Mouse (Mus musculus) midbrain, embryonic 14.5 days (tissue): ENCODE results near the gene Clstn2. TPM values are rescaled to one million over a fixed set of nuclear protein-coding genes. Genes with fewer than 3 reads are reported as not detected.
A peak's percentile ranks its signal among the peaks of the same experiment; 100 is the strongest.

Experiments
- ATAC-seq: fragments of 200-750 bp; cut with Nextera tagmentation; 2 replicates; pipeline ENCODE4 v1.8.0; 2017; ENCODE audit warnings: moderate number of reproducible peaks, moderate library complexity; ENCODE audit not compliant: low FRiP score, low TSS enrichment
- DNase-seq: peaks from one replicate; pipeline ENCODE4 v3.0.0-alpha.2; 2015
- H3K27ac ChIP-seq: fragments of 300-500 bp; sonication (generic); replicated peaks from 2 replicates; pipeline ENCODE4 v1.5.1; 2014; ENCODE audit warnings: mild to moderate bottlenecking, low read depth, low read length, moderate library complexity
- H3K27me3 ChIP-seq: fragments of 300-500 bp; sonication (generic); 2 replicates; pipeline ENCODE4 v1.6.1; 2014; ENCODE audit warnings: low read length, control low read depth, mixed read lengths; ENCODE audit not compliant: control insufficient read depth, insufficient read depth
- H3K36me3 ChIP-seq: fragments of 300-500 bp; sonication (generic); 2 replicates; pipeline ENCODE4 v1.6.1; 2014; ENCODE audit warnings: low read length, control low read depth; ENCODE audit not compliant: control insufficient read depth, insufficient read depth
- H3K4me1 ChIP-seq: fragments of 300-500 bp; sonication (generic); 2 replicates; pipeline ENCODE4 v1.6.1; 2014; ENCODE audit warnings: mild to moderate bottlenecking, antibody characterized with exemption, low read length, control low read depth; ENCODE audit not compliant: control insufficient read depth, insufficient read depth
- H3K4me2 ChIP-seq: fragments of 300-500 bp; sonication (generic); 2 replicates; pipeline ENCODE4 v1.6.1; 2014; ENCODE audit warnings: mild to moderate bottlenecking, low read length, moderate library complexity
- H3K4me3 ChIP-seq: fragments of 300-500 bp; sonication (generic); replicated peaks from 2 replicates; pipeline ENCODE4 v1.5.1; 2014; ENCODE audit warnings: low read depth, low read length
- H3K9ac ChIP-seq: fragments of 300-500 bp; sonication (generic); replicated peaks from 2 replicates; pipeline ENCODE4 v1.6.1; 2014; ENCODE audit warnings: mild to moderate bottlenecking, low read length, moderate library complexity
- H3K9me3 ChIP-seq: fragments of 300-500 bp; sonication (generic); 2 replicates; pipeline ENCODE4 v1.6.1; 2016; ENCODE audit warnings: low read length, control low read depth, mixed read lengths; ENCODE audit not compliant: control insufficient read depth
- WGBS: fragments of 180-500 bp; shearing (Covaris S2); extraction: QIAGEN DNeasy Blood & Tissue Kit; methylation state at CpG from one replicate; pipeline ENCODE4 v1.1.7; 2014; 5-methylcytosine and 5-hydroxymethylcytosine counted together
- polyA plus RNA-seq: library from polyadenylated mRNA; unstranded; fragments of >200 nt; fragmentation: Nextera tagmentation; extraction: Ambion mirVana; gene quantifications from 2 replicates; pipeline ENCODE4 v1.2.1, GENCODE M21; 2014

The Clstn2 gene
- polyA plus RNA-seq, 1 experiment from 2014 or later: 8.3 TPM

DNA sequence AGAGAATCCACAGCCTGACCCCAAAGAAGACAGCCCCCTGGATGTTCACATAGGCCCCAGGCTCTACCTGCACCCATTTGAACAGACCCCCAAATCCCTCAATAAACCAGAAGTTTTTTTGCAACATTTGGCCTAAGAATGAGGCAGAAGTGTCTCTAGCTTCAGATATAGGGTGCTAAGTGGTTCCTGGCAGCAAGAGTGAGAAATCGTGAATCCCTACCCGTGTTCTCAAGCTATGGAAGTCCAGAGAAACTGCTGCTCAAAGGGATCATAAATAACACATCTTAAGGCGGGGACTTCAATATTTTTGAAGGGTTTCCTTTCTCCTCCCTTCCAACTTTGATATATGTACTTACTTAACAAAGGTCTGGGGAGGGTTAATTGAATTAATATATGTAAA is 7.4 kb downstream of the Clstn2 start:
- Histone ChIP-seq H3K4me3 (no peak overlapping the region), H3K9me3 (no peaks in the 10 kb centered on the region), H3K4me1 (no peaks in the 10 kb centered on the region), H3K4me2 (no peak overlapping the region), H3K9ac (no peak overlapping the region), H3K27me3 (no peaks in the 10 kb centered on the region), H3K27ac (no peak overlapping the region), H3K36me3 (no peaks in the 10 kb centered on the region)
- DNase-seq (no peak), ATAC-seq (no peak)
- 87% methylated on average over 3 of the region's 3 CpGs for WGBS

DNA sequence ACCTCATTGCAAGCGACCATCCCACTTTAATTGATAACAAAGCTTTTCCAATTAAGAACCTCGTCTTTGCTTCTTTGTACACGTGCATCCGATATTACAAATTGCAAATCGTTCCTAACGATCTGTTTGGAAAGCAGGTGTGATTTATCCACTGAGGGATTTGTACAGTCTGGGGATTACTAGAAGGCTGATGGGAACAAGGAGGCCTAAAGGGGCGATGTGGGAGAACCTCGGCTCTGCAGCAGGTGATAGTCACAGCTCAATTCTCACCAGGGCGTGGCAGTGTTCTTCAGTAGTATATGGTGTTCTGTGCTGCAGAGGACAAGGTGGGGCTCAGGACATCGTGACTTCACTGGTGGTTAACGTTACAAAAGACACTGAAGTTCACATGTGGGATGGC is 9.9 kb downstream of the Clstn2 start:
- DNase-seq (no peak), ATAC-seq (no peak)
- Histone ChIP-seq H3K9ac (no peak overlapping the region), H3K4me3 (no peak overlapping the region), H3K4me1 (no peaks in the 10 kb centered on the region), H3K36me3 (no peaks in the 10 kb centered on the region), H3K9me3 (no peaks in the 10 kb centered on the region), H3K27me3 (no peaks in the 10 kb centered on the region), H3K27ac (no peak overlapping the region), H3K4me2 (no peak overlapping the region)
- WGBS: 85% methylated on average over 11 of the region's 11 CpGs

DNA sequence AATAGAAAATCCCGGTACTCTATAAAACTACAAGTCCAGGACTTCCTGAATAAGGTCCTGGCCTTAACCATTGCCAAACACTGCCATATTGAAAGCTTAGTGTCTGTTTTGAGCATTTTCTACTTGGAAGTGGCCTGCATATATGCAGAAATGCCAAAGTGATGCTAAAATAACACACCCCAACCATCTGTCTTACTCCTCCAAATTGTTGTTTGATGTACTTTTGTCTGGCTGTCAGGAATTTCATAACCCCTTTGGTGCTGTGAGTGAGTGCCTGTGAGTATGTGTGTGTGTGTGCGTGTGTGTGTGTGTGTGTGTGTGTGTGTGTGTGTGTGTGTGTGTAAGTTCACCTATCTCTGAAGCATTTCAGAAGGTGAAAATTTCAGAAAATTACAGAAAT is 13.1 kb downstream of the Clstn2 start:
- 87% methylated on average over 2 of the region's 2 CpGs for WGBS
- Histone ChIP-seq H3K9me3 (no peaks in the 10 kb centered on the region), H3K27me3 (no peaks in the 10 kb centered on the region)

DNA sequence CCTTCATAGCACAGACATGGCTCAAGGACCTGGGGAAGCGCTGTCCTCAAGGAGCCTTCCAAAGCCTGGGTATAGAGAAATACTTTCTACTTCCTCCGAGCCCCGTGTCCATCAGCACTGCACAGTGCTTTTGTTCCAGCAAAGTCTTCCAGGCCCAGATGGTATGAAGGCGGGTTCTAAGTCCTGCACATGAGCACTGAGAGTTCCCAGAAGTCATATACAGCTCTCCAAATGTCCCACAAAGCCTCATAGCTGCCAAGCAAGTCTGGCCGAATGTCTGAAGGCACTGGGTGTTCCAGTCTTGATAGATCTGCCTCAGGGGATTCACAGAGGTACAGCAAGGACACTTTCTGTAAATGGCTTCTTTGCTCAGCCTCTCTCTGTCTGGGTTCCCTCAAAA is 14.3 kb downstream of the Clstn2 start:
- Histone ChIP-seq H3K27me3 (no peaks in the 10 kb centered on the region), H3K9ac (no peak overlapping the region)

More for the DNA sequence above, 13.1 kb downstream of the Clstn2 start:
- Histone ChIP-seq H3K27ac (no peak overlapping the region), H3K4me3 (no peak overlapping the region), H3K4me1 (no peaks in the 10 kb centered on the region), H3K36me3 (no peaks in the 10 kb centered on the region), H3K4me2 (no peak overlapping the region), H3K9ac (no peak overlapping the region)
- ATAC-seq (no peak), DNase-seq (no peak)

DNA sequence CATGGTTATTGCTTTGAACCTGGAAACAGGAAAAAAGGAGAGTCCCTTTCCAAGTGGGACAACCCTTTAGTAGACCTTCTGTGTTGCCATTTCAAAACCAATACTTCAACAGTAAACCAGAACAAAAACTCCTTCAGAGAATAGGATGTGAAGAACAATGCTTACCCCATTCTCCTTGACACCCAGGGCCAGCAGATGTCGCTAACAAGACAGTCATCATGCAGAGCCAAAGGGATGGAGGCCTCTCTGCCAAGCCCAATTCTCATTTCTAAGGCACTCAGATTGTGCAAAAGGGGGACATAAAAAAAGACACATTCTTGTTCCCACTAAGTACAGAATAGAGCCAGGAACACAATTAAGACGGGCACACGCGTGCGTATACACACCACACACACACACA is 16.4 kb downstream of the Clstn2 start:
- Histone ChIP-seq H3K27ac (no peak overlapping the region), H3K9me3 (peaks cover 4% of the 10 kb centered on the region; the same call in 1 of the 2 replicates), H3K4me1 (no peaks in the 10 kb centered on the region), H3K4me3 (no peak overlapping the region), H3K27me3 (no peaks in the 10 kb centered on the region), H3K9ac (no peak overlapping the region), H3K4me2 (no peak overlapping the region), H3K36me3 (no peaks in the 10 kb centered on the region)
- ATAC-seq: no peak
- WGBS: 72% methylated on average over 5 of the region's 5 CpGs
- peak; percentile 51 for DNase-seq

More for the DNA sequence above, 14.3 kb downstream of the Clstn2 start:
- DNase-seq (no peak), ATAC-seq (no peak)
- H3K4me2 ChIP-seq: no peak overlapping the region
- WGBS: 86% methylated on average over 5 of the region's 5 CpGs
- no peaks in the 10 kb centered on the region for H3K36me3 ChIP-seq
- H3K4me1 ChIP-seq: no peaks in the 10 kb centered on the region
- no peak overlapping the region for H3K4me3 ChIP-seq
- H3K9me3 ChIP-seq: 0 out of 2 replicates have a peak, but pooled peaks cover under 1% of the 10 kb centered on the region
- no peak overlapping the region for H3K27ac ChIP-seq

DNA sequence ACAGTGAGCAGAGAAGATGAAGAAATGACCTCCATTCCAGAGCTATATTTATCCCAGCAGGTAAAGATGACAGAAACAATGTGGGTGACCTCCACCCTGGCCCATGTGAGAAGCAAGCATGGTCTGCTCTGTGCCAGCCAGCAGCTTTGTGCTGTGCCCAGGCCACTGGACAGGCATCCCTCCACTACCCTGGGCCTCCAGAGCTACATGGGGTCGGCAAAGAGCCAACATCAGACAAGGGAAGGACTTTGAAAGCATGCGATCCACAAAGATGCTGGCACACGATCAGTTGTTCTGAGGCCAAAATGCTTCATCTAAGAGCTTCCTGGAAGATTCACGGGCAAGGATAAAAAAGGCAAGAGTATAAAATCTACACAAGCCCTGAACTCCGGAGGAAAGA is 36.6 kb downstream of the Clstn2 start:
- no peak overlapping the region for H3K4me3 ChIP-seq
- H3K9me3 ChIP-seq: no peaks in the 10 kb centered on the region
- WGBS: 79% methylated on average over 5 of the region's 5 CpGs
- H3K4me2 ChIP-seq: no peak overlapping the region
- no peak overlapping the region for H3K27ac ChIP-seq
- DNase-seq: peak; percentile 48
- H3K36me3 ChIP-seq: no peaks in the 10 kb centered on the region
- no peak overlapping the region for H3K9ac ChIP-seq
- H3K4me1 ChIP-seq: no peaks in the 10 kb centered on the region
- no peaks in the 10 kb centered on the region for H3K27me3 ChIP-seq
- ATAC-seq: no peak

DNA sequence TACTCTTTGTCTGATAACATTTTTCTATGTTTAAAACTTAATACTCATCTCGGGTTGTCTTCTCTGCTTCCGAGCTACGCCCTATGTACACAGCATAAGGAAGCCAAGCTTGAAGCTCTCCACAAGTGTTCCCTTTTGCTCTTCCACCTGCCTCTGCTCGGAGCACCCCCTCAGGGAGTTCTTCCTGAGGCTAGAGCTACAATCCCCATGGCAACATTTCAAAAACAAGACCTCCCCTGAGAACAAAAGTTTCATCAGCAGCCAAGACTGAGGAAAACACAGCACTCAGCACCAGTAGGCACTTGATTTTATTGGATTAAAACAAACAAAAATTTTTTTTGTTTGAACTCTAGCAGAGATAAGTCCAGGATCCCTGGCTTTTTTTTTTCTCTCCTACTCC is 37.3 kb downstream of the Clstn2 start:
- ATAC-seq: no peak
- H3K36me3 ChIP-seq: no peaks in the 10 kb centered on the region
- no peak overlapping the region for H3K27ac ChIP-seq
- H3K27me3 ChIP-seq: no peaks in the 10 kb centered on the region
- H3K4me1 ChIP-seq: no peaks in the 10 kb centered on the region
- no peak overlapping the region for H3K4me2 ChIP-seq
- WGBS: 58% methylated on average over 4 of the region's 4 CpGs
- DNase-seq: peak; percentile 54
- no peak overlapping the region for H3K4me3 ChIP-seq
- H3K9me3 ChIP-seq: no peaks in the 10 kb centered on the region
- no peak overlapping the region for H3K9ac ChIP-seq

DNA sequence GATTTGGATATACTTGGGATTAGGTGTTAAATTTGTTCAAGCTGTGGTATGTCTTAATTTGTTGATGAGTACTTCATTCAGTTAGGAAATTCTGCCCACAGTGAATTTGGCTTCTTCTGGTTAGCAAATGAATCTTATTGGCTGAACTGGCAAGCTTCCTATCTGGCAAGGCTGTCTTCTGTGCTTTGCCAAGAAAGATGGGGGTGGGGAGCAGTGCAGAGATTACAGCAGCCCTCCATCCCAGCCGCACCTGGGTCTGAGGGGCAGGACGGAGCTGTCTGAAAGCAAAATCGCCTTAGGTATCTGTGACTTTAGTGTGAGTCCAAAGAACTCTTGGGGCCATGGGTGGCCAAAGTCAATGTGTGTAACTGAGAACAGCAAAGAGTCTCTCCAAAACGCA is 40.9 kb downstream of the Clstn2 start:
- peak; percentile 28 for DNase-seq
- H3K27ac ChIP-seq: no peak overlapping the region
- no peaks in the 10 kb centered on the region for H3K27me3 ChIP-seq
- no peak overlapping the region for H3K4me3 ChIP-seq
- no peak for ATAC-seq
- H3K4me2 ChIP-seq: no peak overlapping the region
- H3K36me3 ChIP-seq: no peaks in the 10 kb centered on the region
- 53% methylated on average over 4 of the region's 4 CpGs for WGBS
- H3K4me1 ChIP-seq: no peaks in the 10 kb centered on the region
- no peaks in the 10 kb centered on the region for H3K9me3 ChIP-seq
- no peak overlapping the region for H3K9ac ChIP-seq

DNA sequence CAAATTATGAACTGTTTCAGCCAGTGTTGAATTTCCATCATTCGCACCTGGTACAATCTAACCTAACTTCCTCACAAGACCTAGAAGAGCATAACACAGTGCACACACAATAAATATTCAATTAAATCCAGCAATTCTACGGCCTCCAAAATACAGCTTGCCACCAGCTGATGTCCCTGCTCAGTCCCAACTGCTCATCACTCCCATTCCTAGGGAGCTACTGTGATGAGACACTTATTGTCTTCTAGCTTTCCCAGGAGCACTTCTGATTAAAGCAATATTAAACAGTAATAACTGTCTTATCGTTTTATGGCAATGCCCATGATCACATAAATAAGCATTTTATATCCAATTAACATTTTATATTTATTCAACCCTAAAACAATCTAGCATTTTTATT is 55.6 kb downstream of the Clstn2 start:
- Histone ChIP-seq H3K27ac (no peak overlapping the region), H3K4me1 (no peaks in the 10 kb centered on the region), H3K36me3 (no peaks in the 10 kb centered on the region), H3K9me3 (no peaks in the 10 kb centered on the region), H3K9ac (no peak overlapping the region), H3K27me3 (no peaks in the 10 kb centered on the region), H3K4me3 (no peak overlapping the region), H3K4me2 (no peak overlapping the region)
- ATAC-seq: no peak
- 86% methylated on average over 3 of the region's 3 CpGs for WGBS
- no peak for DNase-seq
